Mouse (Mus musculus): ENCODE results near the gene Fndc9. TPM values are rescaled to one million over a fixed set of nuclear protein-coding genes. Genes with fewer than 3 reads are reported as not detected.

The Fndc9 gene
- polyA plus RNA-seq, 1 experiment from 2014 or later: 3.9 TPM

GRCm38 (mm10) chr11:46236976-46237375, 1.6 kb downstream of the Fndc9 start:
- Histone ChIP-seq H3K4me2 (replicated peaks) (no peak overlapping the region), H3K9me3 (no peaks in the 10 kb centered on the region), H3K4me3 (no peak overlapping the region), H3K36me3 (peaks cover 48% of the 10 kb centered on the region), H3K9ac (replicated peaks) (no peak overlapping the region), H3K4me1 (peaks cover 27% of the 10 kb centered on the region), H3K27me3 (no peaks in the 10 kb centered on the region), H3K27ac (replicated peaks) (no peak overlapping the region)
- ATAC-seq (replicated peaks): no peak
- 45% methylated on average over 4 of the region's 4 CpGs for WGBS

GRCm38 (mm10) chr11:46241150-46241673, 5.9 kb downstream of the Fndc9 start:
- WGBS: 93% methylated on average over 7 of the region's 7 CpGs
- Histone ChIP-seq H3K4me1 (peaks cover 2% of the 10 kb centered on the region; the same call in 1 of the 2 replicates), H3K36me3 (peaks cover 65% of the 10 kb centered on the region), H3K9ac (replicated peaks) (no peak overlapping the region), H3K4me3 (no peak overlapping the region), H3K9me3 (no peaks in the 10 kb centered on the region), H3K27me3 (no peaks in the 10 kb centered on the region), H3K4me2 (replicated peaks) (no peak overlapping the region), H3K27ac (replicated peaks) (no peak overlapping the region)
- no peak for ATAC-seq (replicated peaks)

DNA sequence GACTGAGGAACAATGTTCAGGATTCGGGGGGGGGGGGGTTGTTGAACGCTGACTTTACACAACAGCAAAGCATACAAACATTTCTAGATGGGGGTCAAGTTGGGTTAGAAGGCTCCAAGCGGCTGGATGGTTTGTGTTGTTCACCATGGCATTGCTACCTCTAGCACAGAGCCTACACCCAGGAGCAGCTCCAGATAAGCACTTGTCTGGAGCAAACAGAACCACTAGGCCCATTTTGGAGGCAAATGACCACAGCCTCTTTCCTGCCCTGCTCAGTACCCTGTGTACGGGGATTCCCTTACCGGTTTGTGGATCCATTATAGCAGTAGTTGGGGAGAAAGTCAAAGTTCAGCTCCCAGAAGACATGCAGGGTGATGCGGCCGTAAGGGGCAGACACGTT, 6.7 kb downstream of the Fndc9 start:
- Histone ChIP-seq H3K9ac (replicated peaks) (no peak overlapping the region), H3K4me3 (no peak overlapping the region), H3K9me3 (no peaks in the 10 kb centered on the region), H3K4me2 (replicated peaks) (no peak overlapping the region), H3K27ac (replicated peaks) (no peak overlapping the region), H3K27me3 (no peaks in the 10 kb centered on the region), H3K36me3 (peaks cover 73% of the 10 kb centered on the region), H3K4me1 (no peaks in the 10 kb centered on the region)
- no peak for ATAC-seq (replicated peaks)
- 90% methylated on average over 8 of the region's 8 CpGs for WGBS

DNA sequence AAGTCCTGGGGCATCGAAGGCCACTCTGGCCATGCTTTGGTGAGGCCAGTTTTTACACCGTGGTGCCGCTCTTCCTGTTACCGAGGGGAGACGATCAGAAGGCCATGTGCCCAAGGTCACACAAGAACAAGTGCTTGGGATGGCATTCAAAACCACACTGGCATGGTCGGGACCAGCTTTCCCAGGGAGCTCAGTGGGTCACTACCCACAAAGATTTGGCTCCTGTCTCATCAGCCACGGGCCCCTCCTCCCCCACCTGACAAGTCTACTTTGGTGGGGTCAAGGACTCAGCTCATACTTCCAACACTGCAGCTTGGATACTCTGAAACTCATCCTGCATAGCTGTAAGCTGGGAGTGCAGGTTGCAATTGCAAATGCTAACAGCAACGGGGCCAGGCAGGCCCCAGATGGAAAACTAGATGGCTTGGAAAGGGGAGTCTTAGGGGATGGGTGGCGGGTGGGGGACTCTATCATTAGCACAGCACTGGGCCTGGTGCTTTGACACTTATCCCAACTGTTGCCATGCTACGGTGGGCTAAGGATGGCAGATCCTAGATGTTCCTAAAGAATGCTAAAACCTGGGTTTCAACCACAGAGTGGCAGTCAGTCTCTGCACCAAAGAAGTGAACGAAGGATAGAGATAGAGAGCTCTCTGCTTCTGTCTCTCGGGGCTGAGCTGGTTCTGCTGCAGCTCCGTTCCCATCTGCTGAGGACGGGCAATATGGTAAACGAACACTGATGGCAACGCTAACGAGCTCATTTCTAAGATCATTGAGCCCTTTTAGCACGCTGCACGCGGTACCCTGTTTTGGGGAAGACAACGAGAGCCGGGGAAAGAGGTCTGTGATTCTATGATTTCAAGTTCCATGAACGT, 9.6 kb downstream of the Fndc9 start:
- no peak overlapping the region for H3K9ac ChIP-seq (replicated peaks)
- H3K9me3 ChIP-seq: no peaks in the 10 kb centered on the region
- no peak overlapping the region for H3K4me3 ChIP-seq
- no peaks in the 10 kb centered on the region for H3K27me3 ChIP-seq
- H3K4me2 ChIP-seq (replicated peaks): no peak overlapping the region
- H3K36me3 ChIP-seq: peaks cover 74% of the 10 kb centered on the region
- 0 out of 2 replicates have a peak overlapping the region, but pooled peaks have one; percentile 31 for H3K27ac ChIP-seq (replicated peaks)
- H3K4me1 ChIP-seq: no peaks in the 10 kb centered on the region
- ATAC-seq (replicated peaks): 0 out of 2 replicates have a peak, but pooled peaks have one; percentile 23
- WGBS: 63% methylated on average over 23 of the region's 23 CpGs

GRCm38 (mm10) chr11:46245926-46246325, 10.6 kb downstream of the Fndc9 start:
- Histone ChIP-seq H3K4me2 (replicated peaks) (no peak overlapping the region), H3K27ac (replicated peaks) (no peak overlapping the region), H3K27me3 (no peaks in the 10 kb centered on the region), H3K4me3 (no peak overlapping the region), H3K4me1 (no peaks in the 10 kb centered on the region), H3K9ac (replicated peaks) (no peak overlapping the region), H3K36me3 (peaks cover 74% of the 10 kb centered on the region), H3K9me3 (no peaks in the 10 kb centered on the region)
- no peak for ATAC-seq (replicated peaks)
- WGBS: 88% methylated on average over 8 of the region's 8 CpGs

- 90% methylated on average over 7 of the region's 7 CpGs for WGBS
- ATAC-seq (replicated peaks): no peak
These were observed 11.1 kb downstream of the Fndc9 start for GRCm38 (mm10) chr11:46246393-46246792.

DNA sequence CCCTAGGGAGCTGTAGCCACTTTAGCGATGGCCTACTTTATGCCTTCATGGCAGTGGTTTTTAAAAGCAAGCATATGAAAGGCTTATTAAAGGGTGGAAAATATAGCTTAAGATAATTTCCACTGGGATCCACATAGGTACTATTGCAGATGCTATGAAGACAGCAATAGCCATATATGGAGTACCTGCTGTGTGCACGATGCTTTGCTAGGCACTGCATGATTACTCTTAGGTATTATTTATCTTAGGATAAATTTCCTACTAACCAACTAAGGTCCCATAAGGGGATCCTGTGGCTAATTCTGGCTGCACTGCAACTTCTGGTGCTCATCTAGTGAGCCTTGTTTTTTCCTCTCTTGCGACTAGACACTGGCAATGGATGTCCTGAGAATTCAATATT, 13.0 kb downstream of the Fndc9 start:
- Histone ChIP-seq H3K9me3 (no peaks in the 10 kb centered on the region), H3K9ac (replicated peaks) (no peak overlapping the region), H3K4me3 (no peak overlapping the region), H3K27me3 (no peaks in the 10 kb centered on the region), H3K4me1 (no peaks in the 10 kb centered on the region), H3K36me3 (peaks cover 79% of the 10 kb centered on the region), H3K27ac (replicated peaks) (no peak overlapping the region), H3K4me2 (replicated peaks) (no peak overlapping the region)
- WGBS: 91% methylated on average over 3 of the region's 3 CpGs
- ATAC-seq (replicated peaks): no peak

More at GRCm38 (mm10) chr11:46246393-46246792, 11.1 kb downstream of the Fndc9 start:
- no peak overlapping the region for H3K9ac ChIP-seq (replicated peaks)
- no peak overlapping the region for H3K4me3 ChIP-seq
- peaks cover 73% of the 10 kb centered on the region for H3K36me3 ChIP-seq
- H3K4me1 ChIP-seq: no peaks in the 10 kb centered on the region
- H3K9me3 ChIP-seq: no peaks in the 10 kb centered on the region
- no peaks in the 10 kb centered on the region for H3K27me3 ChIP-seq
- no peak overlapping the region for H3K4me2 ChIP-seq (replicated peaks)
- H3K27ac ChIP-seq (replicated peaks): no peak overlapping the region

DNA sequence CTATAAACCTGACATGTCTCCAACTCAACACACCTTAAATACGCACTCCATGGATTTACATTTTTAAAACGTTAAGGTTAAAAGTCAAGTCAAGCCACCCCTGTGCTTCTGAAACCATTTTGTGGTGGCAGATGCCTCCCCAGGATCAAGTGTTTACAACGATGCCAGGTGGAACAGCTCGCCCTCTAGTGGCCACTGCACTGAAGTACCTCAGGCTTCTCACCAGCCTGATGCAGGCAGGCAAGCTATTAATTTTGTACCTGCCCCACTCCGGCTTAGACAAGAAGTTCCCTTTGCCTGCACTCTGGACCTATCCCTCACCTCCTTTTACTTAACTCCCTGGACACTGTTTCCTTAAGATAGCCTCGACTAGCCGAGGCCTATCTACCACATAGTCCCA, 16.7 kb downstream of the Fndc9 start:
- Histone ChIP-seq H3K27ac (replicated peaks) (no peak overlapping the region), H3K4me3 (no peak overlapping the region), H3K4me1 (no peaks in the 10 kb centered on the region), H3K9me3 (no peaks in the 10 kb centered on the region), H3K9ac (replicated peaks) (no peak overlapping the region), H3K27me3 (no peaks in the 10 kb centered on the region), H3K4me2 (replicated peaks) (no peak overlapping the region), H3K36me3 (peaks cover 90% of the 10 kb centered on the region)
- 37% methylated on average over 7 of the region's 7 CpGs for WGBS
- ATAC-seq (replicated peaks): peak; percentile 58

DNA sequence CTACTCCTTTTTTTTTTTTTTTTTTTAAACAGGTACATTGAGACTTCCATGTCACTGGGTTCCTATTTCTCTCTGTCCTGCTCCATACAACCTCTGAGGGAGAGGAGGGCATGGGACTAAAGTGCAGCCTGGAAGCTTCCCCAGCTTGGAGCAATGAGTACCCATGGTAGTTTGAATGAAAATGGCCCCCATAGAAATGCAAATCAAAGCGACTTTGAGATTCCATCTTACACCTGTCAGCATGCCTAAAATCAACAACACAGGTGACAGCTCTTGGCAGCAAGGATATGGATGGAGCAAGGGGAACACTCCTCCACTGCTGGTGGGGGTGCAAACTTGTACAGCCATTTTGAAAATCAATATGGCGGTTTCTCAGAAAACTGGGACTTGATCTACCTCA, 20.0 kb downstream of the Fndc9 start:
- no peaks in the 10 kb centered on the region for H3K9me3 ChIP-seq
- no peak overlapping the region for H3K27ac ChIP-seq (replicated peaks)
- H3K27me3 ChIP-seq: no peaks in the 10 kb centered on the region
- no peaks in the 10 kb centered on the region for H3K4me1 ChIP-seq
- H3K9ac ChIP-seq (replicated peaks): no peak overlapping the region
- no peak overlapping the region for H3K4me2 ChIP-seq (replicated peaks)
- H3K36me3 ChIP-seq: peaks cover 85% of the 10 kb centered on the region
- ATAC-seq (replicated peaks): no peak
- no peak overlapping the region for H3K4me3 ChIP-seq
- 92% methylated on average over 2 of the region's 2 CpGs for WGBS

DNA sequence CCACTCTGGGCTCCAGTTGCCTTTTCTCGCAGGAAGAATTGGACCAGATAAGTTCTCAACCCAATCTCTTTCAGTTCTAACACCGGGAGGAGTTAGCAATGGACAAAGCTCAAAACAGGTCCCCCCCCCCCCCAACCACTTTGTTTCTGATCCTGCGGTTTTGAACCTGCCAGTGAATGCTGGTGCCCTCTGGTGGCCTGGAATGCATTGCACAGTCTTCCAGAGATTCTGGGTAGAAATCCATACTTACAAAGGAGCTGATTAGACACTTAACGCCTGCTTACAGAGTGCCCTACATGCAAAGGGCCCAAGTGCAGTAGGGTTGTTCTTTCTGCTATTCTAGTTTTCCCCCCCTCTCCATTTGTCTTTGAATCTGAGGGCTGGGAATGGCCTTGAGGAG, 22.9 kb downstream of the Fndc9 start:
- no peak overlapping the region for H3K4me3 ChIP-seq
- H3K27ac ChIP-seq (replicated peaks): no peak overlapping the region
- no peak overlapping the region for H3K9ac ChIP-seq (replicated peaks)
- H3K4me2 ChIP-seq (replicated peaks): no peak overlapping the region
- no peaks in the 10 kb centered on the region for H3K27me3 ChIP-seq
- peaks cover 81% of the 10 kb centered on the region for H3K36me3 ChIP-seq
- H3K4me1 ChIP-seq: no peaks in the 10 kb centered on the region
- no peaks in the 10 kb centered on the region for H3K9me3 ChIP-seq
- ATAC-seq (replicated peaks): no peak
- 71% methylated on average over 4 of the region's 4 CpGs for WGBS

- Histone ChIP-seq H3K27me3 (no peaks in the 10 kb centered on the region), H3K27ac (replicated peaks) (no peak overlapping the region), H3K36me3 (peaks cover 79% of the 10 kb centered on the region), H3K4me1 (no peaks in the 10 kb centered on the region), H3K4me2 (replicated peaks) (no peak overlapping the region), H3K9me3 (no peaks in the 10 kb centered on the region), H3K9ac (replicated peaks) (no peak overlapping the region), H3K4me3 (no peak overlapping the region)
- no peak for ATAC-seq (replicated peaks)
- 98% methylated on average over 8 of the region's 8 CpGs for WGBS
These were observed 23.4 kb downstream of the Fndc9 start for GRCm38 (mm10) chr11:46258749-46259148.

DNA sequence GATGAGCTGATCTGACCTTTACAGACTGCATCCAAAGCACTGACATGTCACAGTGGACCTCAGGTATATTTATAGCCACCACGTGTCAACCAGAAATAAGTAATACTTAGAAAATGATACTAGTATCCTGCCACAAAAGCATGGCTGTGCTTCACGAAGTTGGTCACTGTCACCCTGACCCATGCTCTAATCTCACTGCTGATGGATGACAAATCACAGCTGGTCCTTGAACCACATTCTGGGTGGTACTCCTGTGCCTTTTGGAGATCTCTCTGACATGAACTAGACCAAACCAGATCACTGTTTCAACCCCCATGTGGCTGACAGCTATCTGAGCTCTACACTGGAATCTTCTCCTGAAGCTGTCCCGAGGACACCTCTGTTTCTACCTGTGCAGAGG, 27.5 kb downstream of the Fndc9 start:
- Histone ChIP-seq H3K4me3 (no peak overlapping the region), H3K27me3 (no peaks in the 10 kb centered on the region), H3K4me1 (no peaks in the 10 kb centered on the region), H3K36me3 (peaks cover 82% of the 10 kb centered on the region), H3K9ac (replicated peaks) (no peak overlapping the region), H3K4me2 (replicated peaks) (no peak overlapping the region), H3K27ac (replicated peaks) (no peak overlapping the region), H3K9me3 (no peaks in the 10 kb centered on the region)
- ATAC-seq (replicated peaks): no peak
- 89% methylated on average over 3 of the region's 3 CpGs for WGBS
